Mouse (Mus musculus) lung, postnatal 0 days (tissue): ENCODE measurements around the gene Gtdc1. TPM values are rescaled to one million over a fixed set of nuclear protein-coding genes. Genes with fewer than 3 reads are reported as not detected.

ENCODE experiments used
- ATAC-seq: fragments of 200-750 bp; cut with Nextera tagmentation; 2 replicates; pipeline ENCODE4 v1.8.0; 2017; ENCODE audit warnings: moderate library complexity
- DNase-seq: peaks from one replicate; pipeline ENCODE4 v3.0.0-alpha.2; 2016; ENCODE audit warnings: low spot score
- H3K27ac ChIP-seq: fragments of 300-500 bp; sonication (generic); 2 replicates; pipeline ENCODE4 v1.5.1; 2014; ENCODE audit warnings: antibody characterized with exemption, mild to moderate bottlenecking, low read length, mixed read lengths
- H3K27me3 ChIP-seq: fragments of 300-500 bp; sonication (generic); replicated peaks from 2 replicates; pipeline ENCODE4 v1.6.1; 2014; ENCODE audit warnings: low read length, mixed read lengths; ENCODE audit not compliant: insufficient read depth
- H3K36me3 ChIP-seq: fragments of 300-500 bp; sonication (generic); 2 replicates; pipeline ENCODE4 v1.6.1; 2014; ENCODE audit warnings: low read length, mixed read lengths; ENCODE audit not compliant: insufficient read depth
- H3K4me1 ChIP-seq: fragments of 300-500 bp; sonication (generic); 2 replicates; pipeline ENCODE4 v1.6.1; 2014; ENCODE audit warnings: antibody characterized with exemption, low read depth, low read length, mixed read lengths; ENCODE audit not compliant: insufficient read depth
- H3K4me2 ChIP-seq: fragments of 300-500 bp; sonication (generic); replicated peaks from 2 replicates; pipeline ENCODE4 v1.6.1; 2014; ENCODE audit warnings: low read depth, mild to moderate bottlenecking, low read length, moderate library complexity, mixed read lengths
- H3K4me3 ChIP-seq: fragments of 300-500 bp; sonication (generic); 2 replicates; pipeline ENCODE4 v1.5.1; 2014; ENCODE audit warnings: low read depth, low read length
- H3K9ac ChIP-seq: fragments of 300-500 bp; sonication (generic); replicated peaks from 2 replicates; pipeline ENCODE4 v1.6.1; 2014; ENCODE audit warnings: low read depth, mild to moderate bottlenecking
- H3K9me3 ChIP-seq: fragments of 300-500 bp; sonication (generic); 2 replicates; pipeline ENCODE4 v1.6.1; 2016; ENCODE audit warnings: low read length, mixed read lengths
- CTCF ChIP-seq: IDR thresholded peaks from 2 replicates; pipeline ENCODE4 v1.5.1; 2016; ENCODE audit warnings: antibody characterized with exemption, mild to moderate bottlenecking
- EP300 ChIP-seq: IDR thresholded peaks from 2 replicates; pipeline ENCODE4 v1.6.1; 2016; ENCODE audit warnings: antibody characterized with exemption, mild to moderate bottlenecking, control low read depth
- WGBS: fragments of 180-500 bp; shearing (Covaris S2); extraction: QIAGEN DNeasy Blood & Tissue Kit; methylation state at CpG from one replicate; pipeline ENCODE4 v1.1.7; 2014; 5-methylcytosine and 5-hydroxymethylcytosine counted together
- polyA plus RNA-seq: library from polyadenylated mRNA; unstranded; fragments of >200 nt; fragmentation: Nextera tagmentation; extraction: Ambion mirVana; gene quantifications from 2 replicates; pipeline ENCODE4 v1.2.1, GENCODE M21; 2015

The Gtdc1 gene
- 7.6 and 10.0 TPM in 2 replicates for polyA plus RNA-seq

DNA sequence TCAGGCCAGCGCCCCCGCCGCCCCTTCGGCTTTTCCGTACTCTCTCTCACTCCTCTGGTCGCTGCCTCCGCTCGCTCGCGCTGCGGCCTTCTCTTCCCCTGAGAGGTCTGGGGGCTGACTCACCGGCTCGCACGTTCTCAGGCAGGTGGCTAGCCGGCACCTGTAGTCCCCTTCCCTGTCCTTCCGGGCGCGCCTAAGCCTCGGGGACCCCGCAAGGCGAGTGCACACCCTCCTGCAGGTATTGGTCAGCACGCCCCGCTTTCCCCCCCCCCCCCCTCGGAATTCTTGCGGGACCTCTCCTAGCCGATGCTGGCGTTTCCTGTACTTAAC, at the start of gene Gtdc1:
Gtdc1 (minus strand) TSS at position 176 of the 330 bp plus-strand sequence.
- Histone ChIP-seq H3K4me1 (peaks cover 4% of the 10 kb centered on the region; the same call in 1 of the 2 replicates), H3K4me3 (peak within 1 kb of the TSS; percentile 76), H3K4me2 (peak within 1 kb of the TSS; percentile 91), H3K36me3 (no peaks in the 10 kb centered on the region), H3K9ac (peak within 1 kb of the TSS; percentile 77), H3K9me3 (no peaks in the 10 kb centered on the region), H3K27ac (peak within 1 kb of the TSS; percentile 91), H3K27me3 (no peaks in the 10 kb centered on the region)
- DNase-seq: no peak
- TF ChIP-seq CTCF (no peak), EP300 (no peak)
- no peak; the same call in 1 of the 2 replicates for ATAC-seq
- 0% methylated on average over 18 of the region's 27 CpGs for WGBS

DNA sequence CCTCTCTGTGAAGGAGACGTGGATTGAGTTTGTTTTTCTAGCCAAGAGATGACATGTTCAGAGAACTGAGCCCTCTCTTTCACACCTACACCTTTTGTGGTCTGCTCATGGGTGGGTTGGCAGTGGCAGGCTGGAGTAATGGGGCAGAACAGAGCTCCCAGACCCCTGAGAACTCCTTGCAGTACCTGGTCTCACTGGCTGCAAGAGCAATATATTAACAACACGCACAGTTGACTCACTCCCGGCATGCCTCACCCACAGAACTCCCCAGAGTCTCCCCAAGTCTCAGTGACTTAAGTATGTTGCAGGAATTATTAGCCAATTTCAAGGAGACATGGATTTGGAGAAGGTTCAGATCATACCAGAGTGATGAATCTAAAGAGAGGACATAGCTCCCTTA, 49.6 kb upstream of the Gtdc1 start:
- DNase-seq (no peak), ATAC-seq (no peak)
- no peaks in the 10 kb centered on the region for H3K9me3 ChIP-seq
- TF ChIP-seq CTCF (no peak), EP300 (no peak)
- no peak overlapping the region for H3K4me2 ChIP-seq
- WGBS: 70% methylated on average over 3 of the region's 3 CpGs
- H3K36me3 ChIP-seq: no peaks in the 10 kb centered on the region
- H3K4me3 ChIP-seq: no peak overlapping the region
- no peaks in the 10 kb centered on the region for H3K27me3 ChIP-seq
- H3K27ac ChIP-seq: no peak overlapping the region
- peaks cover 14% of the 10 kb centered on the region; the same call in 1 of the 2 replicates for H3K4me1 ChIP-seq
- H3K9ac ChIP-seq: no peak overlapping the region

DNA sequence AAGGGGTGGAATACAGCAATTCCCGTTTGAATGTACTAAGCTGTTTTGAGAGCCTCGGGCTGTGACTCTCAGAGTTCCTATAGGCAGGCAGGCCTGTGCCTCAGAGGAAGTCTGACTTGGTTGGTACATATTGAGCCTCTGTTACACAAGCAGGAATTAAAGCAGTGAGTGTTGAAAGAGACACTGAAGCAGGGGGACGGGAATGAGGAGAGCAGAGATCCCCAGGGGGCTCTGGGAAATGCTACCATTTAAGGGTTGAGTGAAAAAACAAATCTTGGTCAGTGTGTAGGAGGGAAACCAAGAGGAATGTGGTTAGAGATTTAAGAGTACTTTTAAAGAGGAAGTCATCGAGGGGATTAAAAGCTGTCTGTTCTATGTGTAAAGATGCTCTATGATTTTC, 49.0 kb upstream of the Gtdc1 start:
- H3K4me2 ChIP-seq: no peak overlapping the region
- TF ChIP-seq EP300: no peak
- H3K9ac ChIP-seq: no peak overlapping the region
- H3K36me3 ChIP-seq: no peaks in the 10 kb centered on the region
- H3K4me1 ChIP-seq: peaks cover 14% of the 10 kb centered on the region; the same call in 1 of the 2 replicates
- H3K27me3 ChIP-seq: no peaks in the 10 kb centered on the region
- WGBS: 45% methylated on average over 4 of the region's 4 CpGs
- no peak overlapping the region for H3K27ac ChIP-seq
- ATAC-seq: peak; percentile 23; the same call in 1 of the 2 replicates
- no peaks in the 10 kb centered on the region for H3K9me3 ChIP-seq
- DNase-seq: peak; percentile 69
- H3K4me3 ChIP-seq: no peak overlapping the region

DNA sequence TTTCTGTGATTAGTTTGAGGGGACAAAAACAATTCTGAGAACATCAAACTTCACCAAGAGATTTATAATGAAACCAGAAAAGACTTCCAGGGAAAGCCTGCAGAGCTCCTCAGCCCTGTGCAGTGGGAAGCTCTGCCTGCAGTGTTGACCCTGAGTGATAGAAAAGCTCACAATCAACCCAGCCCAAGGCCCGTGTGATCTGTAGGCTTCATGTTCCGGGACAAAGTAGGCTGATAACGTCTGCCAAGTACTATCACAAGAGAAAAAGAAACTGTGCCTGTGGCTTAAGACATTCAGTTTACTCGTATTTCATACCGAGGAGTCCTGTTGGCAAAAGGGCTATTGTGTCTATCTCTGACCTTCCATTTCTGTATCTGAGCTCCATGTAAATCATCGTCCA, 46.4 kb upstream of the Gtdc1 start:
- peaks cover 4% of the 10 kb centered on the region; the same call in 1 of the 2 replicates for H3K4me1 ChIP-seq
- H3K4me2 ChIP-seq: no peak overlapping the region
- H3K36me3 ChIP-seq: no peaks in the 10 kb centered on the region
- ATAC-seq: no peak
- DNase-seq: no peak
- TF ChIP-seq EP300: no peak
- no peak for TF ChIP-seq CTCF
- H3K9me3 ChIP-seq: no peaks in the 10 kb centered on the region
- no peak overlapping the region for H3K4me3 ChIP-seq
- H3K27me3 ChIP-seq: no peaks in the 10 kb centered on the region
- 75% methylated on average over 6 of the region's 6 CpGs for WGBS
- H3K27ac ChIP-seq: no peak overlapping the region
- no peak overlapping the region for H3K9ac ChIP-seq

DNA sequence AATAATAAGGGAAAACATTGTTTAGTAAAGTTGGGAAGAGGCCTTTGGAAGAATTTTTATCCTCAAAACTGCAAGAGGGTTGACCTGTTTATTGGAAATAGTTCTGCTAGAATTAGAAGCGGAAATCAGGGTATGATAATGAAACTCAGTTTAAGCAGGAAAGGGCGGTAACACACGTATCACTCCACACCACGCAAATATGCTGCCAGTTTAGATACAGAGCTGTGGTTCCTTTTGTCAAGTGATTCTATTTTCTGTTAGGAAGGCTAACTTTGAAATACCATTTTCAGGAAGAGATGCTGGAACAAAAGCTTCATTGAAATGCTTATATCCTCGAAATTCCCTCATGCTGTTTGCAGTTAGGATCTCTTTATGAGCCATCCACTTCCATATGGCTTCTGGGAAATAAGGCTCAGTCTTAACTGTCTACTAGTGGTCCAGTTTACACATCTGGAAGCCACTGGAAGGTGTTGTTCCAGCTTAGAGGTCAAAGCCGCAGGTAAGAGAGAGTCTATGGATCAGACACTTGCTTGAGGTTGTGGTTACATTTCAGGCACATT, 42.7 kb upstream of the Gtdc1 start:
- no peak for ATAC-seq
- H3K27ac ChIP-seq: no peak overlapping the region
- TF ChIP-seq EP300 (no peak), CTCF (no peak)
- no peak overlapping the region for H3K4me2 ChIP-seq
- DNase-seq: no peak
- H3K9me3 ChIP-seq: no peaks in the 10 kb centered on the region
- H3K27me3 ChIP-seq: no peaks in the 10 kb centered on the region
- H3K36me3 ChIP-seq: no peaks in the 10 kb centered on the region
- H3K4me3 ChIP-seq: no peak overlapping the region
- 86% methylated on average over 6 of the region's 6 CpGs for WGBS
- H3K4me1 ChIP-seq: no peaks in the 10 kb centered on the region
- no peak overlapping the region for H3K9ac ChIP-seq

DNA sequence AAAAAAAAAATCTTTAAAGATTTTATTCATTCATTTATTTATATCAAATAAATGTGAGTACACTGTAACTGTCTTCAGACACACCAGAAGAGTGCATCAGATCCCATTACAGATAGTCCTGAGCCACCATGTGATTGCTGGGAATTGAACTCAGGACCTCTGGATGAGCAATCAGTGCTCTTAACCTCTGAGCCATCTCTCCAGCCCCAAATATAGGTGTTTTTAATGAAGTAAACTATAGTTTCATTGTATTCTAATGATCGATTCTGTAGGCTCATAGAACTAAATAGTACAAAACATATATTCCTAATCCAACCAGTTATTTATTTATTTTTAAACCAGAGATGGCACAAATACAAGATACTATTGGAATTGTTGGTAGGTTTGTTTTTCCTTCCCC, 42.2 kb upstream of the Gtdc1 start:
- Histone ChIP-seq H3K4me3 (no peak overlapping the region), H3K4me1 (no peaks in the 10 kb centered on the region), H3K27me3 (no peaks in the 10 kb centered on the region), H3K36me3 (no peaks in the 10 kb centered on the region), H3K9ac (no peak overlapping the region), H3K27ac (no peak overlapping the region), H3K4me2 (no peak overlapping the region), H3K9me3 (no peaks in the 10 kb centered on the region)
- TF ChIP-seq EP300 (no peak), CTCF (no peak)
- 94% methylated on average over 1 of the region's 1 CpGs for WGBS
- ATAC-seq (no peak), DNase-seq (no peak)

DNA sequence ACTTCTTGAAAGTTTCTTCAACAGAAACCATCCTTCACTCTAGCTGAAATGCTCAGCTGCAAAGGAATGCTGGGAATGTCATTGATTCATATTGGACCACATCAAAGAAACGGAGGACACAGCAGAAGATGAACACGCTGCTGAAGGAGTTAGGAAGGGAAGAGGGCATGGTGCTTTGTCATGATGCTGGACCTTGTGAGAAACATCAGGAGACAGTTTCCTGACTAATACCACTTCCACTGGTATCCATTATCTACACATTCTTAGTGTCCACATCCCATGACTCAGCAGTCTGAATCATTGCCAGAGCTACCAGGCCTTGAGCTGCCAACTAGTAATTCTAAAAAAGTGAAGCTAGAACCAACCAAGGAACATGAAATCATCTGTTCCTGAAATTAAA, 41.8 kb upstream of the Gtdc1 start:
- Histone ChIP-seq H3K4me1 (no peaks in the 10 kb centered on the region), H3K27ac (no peak overlapping the region), H3K9ac (no peak overlapping the region), H3K4me3 (no peak overlapping the region), H3K4me2 (no peak overlapping the region), H3K9me3 (no peaks in the 10 kb centered on the region), H3K27me3 (no peaks in the 10 kb centered on the region), H3K36me3 (no peaks in the 10 kb centered on the region)
- 60% methylated on average over 2 of the region's 2 CpGs for WGBS
- TF ChIP-seq EP300 (no peak), CTCF (no peak)
- ATAC-seq: no peak
- DNase-seq: no peak
